Mouse (Mus musculus): Measurements from ENCODE around the gene Cmtm5.

The Cmtm5 gene

GRCm38 (mm10) chr14:54935904-54936830 lies at the start of gene Cmtm5:
TSS of gene Cmtm5 (plus strand) at chr14:54936261.
- DNase-seq (ENCODE audit: low spot score in 2 of 2), result peak; percentile 87 to 90

GRCm38 (mm10) chr14:54892200-54892599 lies 43.9 kb upstream of the Cmtm5 start, which contains the start of gene Pabpn1:
TSS of gene Pabpn1 (plus strand) at chr14:54892500.
- no peak for DNase-seq (ENCODE audit: low spot score in 2 of 2)

- peak; percentile 98 to 99 for DNase-seq (ENCODE audit: low spot score in 2 of 2)
These were observed 42.3 kb upstream of the Cmtm5 start for GRCm38 (mm10) chr14:54893651-54894181.

DNA sequence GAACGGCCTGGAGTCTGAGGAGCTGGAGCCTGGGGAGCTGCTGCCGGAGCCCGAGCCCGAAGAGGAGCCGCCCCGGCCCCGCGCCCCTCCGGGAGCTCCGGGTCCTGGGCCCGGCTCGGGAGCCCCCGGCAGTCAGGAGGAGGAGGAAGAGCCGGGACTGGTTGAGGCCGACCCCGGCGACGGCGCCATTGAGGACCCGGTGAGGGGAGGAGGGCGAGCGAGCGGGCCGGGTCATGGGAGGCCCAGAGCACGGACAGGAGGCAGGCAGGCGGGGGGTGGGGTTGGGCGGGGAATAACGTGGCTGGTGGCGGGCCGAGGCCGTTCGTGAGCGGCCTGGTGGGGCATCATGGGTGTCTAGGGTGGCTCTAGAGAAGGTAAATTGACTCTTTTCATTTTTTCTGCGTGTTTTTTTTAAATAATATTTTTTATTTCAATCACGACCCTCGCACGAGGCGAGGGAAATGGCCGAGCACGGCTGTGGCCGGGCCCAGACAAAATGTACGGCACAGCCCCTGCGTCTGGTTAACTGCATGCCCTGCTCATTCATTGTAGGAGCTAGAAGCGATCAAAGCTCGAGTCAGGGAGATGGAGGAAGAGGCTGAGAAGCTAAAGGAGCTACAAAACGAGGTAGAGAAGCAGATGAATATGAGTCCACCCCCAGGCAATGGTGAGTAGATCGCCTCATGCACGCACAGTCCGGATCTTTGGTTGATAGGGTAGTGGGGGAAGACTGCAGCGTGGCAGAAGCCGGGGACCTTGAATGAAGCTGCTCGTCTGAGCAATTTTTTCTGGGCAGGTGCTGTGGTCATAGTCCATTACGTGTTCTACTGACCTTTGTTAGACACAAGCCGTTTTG lies 41.5 kb upstream of the Cmtm5 start:
- peak; percentile 72 for DNase-seq (ENCODE audit: low spot score in 2 of 2)

DNA sequence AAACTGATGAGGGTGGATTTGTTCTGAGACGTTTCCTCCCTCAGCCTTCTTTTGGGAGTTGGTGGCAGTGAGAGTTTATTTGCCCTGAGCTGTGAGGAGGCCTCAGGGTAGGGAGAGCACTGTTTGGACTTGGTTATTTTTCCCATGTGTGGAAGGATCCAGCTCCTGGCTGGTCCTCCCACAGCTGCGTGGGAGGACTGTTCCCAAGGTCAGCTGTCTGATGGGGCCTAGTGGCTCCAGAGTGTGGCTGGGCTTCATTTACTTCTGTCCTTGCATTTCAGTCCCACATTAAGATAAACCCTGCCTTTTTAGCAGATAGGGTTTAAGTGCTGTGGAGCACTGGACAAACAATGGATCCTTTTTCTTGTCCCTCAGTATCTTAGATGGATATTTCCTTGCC lies 38.6 kb upstream of the Cmtm5 start:
- DNase-seq (ENCODE audit: low spot score in 2 of 2), result no peak

- peak; percentile 83 to 84 for DNase-seq (ENCODE audit: low spot score in 2 of 2)
These were observed 35.7 kb upstream of the Cmtm5 start for GRCm38 (mm10) chr14:54900383-54900782.

- no peak for DNase-seq (ENCODE audit: low spot score in 2 of 2)
These were observed 32.4 kb upstream of the Cmtm5 start for GRCm38 (mm10) chr14:54903641-54904040.

DNA sequence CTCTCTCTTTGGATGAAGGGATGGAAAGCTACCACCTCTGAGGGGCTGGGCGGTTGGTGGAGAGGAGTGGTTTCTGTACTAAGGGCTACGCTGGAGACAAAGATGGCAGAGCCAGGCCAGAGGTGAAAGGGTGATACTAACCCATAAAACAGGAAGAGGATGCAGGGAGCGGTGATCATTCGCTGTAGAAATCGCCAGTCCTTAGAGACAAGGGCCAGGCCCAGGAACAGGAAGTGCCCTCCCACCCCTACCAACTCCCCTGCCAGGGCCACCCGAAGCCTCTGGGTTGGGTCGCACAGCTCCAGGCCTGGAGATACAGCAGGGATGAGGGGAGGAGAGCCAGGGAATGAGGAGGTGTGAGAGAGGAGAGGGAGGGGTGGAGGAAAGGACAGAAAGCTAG lies 27.4 kb upstream of the Cmtm5 start:
- peak in 1 of 2 experiments; percentile 35 for DNase-seq (ENCODE audit: low spot score in 2 of 2)

DNA sequence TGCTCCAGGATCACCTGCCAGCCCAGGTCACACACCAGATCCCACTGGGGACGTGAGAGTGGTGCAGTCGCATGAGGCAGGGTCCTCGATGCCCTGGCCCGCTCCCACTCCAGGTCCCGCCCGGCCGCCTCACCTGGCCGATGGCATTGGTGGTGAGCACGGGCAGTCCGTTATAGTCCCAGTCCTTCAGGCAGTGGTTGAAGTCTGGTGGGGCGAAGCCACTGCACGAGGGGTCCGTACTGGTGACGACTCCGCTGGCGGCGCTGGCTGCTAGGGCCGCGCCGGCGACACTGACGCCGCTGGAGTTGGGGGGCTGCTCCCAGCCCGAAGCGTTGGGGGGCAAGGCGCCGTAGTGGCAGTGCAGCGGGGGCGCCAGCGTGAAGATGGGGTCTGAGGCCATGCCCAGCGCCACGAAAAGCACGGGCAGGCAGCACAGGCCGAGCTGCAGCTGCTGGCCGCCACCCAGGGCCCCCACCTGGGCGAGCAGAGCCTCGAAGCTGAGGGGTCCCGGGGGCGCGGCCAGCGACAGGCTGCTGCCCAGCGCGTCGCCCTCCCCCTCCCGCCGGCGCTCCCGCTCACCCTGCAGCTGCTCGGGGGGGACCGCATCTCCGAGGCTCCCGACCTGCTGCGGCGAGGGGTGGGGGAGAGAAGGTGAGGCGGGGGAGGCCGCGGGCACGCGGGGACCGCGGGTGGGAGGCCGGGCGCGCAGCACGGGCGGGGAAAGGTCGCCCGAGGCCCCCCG lies 23.8 kb upstream of the Cmtm5 start:
- DNase-seq (ENCODE audit: low spot score in 2 of 2), result peak; percentile 54 to 56

DNA sequence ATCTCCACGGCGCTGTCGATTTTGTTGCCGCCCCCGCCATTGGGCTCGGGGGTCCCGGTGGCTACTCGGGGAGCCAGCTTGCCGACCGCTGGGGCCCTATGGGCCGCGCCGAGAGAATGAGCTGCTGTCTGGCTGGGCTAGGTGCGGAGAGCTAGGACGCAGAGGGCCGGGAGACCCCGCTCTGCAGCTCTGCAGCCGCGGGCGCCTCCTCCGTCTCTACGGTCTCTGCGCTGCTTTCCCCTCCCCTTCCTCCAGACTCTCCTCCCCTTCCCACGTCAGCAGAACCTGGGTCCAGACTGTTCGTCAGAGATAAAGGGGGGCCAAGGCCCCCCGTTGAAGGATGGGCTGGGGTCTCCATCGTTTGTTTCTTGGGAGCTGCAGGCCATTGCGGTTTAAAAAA lies 23.2 kb upstream of the Cmtm5 start, which contains the start of gene Slc22a17:
Slc22a17 (minus strand) TSS at position 247 of the 400 bp plus-strand sequence.
- DNase-seq (ENCODE audit: low spot score in 2 of 2), result peak; percentile 91 to 93

DNA sequence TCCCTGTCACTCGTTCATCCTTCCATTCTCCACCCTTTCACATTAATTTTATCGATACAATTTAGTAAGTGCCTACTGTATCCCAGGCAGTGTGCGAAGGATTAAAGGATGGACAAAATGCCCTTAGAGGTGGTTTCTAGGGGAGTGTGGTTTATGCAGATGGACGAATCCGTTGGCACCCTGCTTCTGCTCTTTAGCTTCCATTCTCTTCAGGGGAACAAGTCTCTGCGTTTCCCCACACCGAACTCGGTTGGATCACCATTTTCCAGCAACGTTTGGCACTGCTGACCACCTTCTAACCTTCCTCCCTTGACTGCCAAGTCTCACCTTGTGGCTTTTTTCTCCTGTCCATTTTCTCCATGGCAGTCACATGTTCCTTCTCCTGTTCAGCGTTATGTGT lies 22.7 kb upstream of the Cmtm5 start:
- no peak for DNase-seq (ENCODE audit: low spot score in 2 of 2)

DNA sequence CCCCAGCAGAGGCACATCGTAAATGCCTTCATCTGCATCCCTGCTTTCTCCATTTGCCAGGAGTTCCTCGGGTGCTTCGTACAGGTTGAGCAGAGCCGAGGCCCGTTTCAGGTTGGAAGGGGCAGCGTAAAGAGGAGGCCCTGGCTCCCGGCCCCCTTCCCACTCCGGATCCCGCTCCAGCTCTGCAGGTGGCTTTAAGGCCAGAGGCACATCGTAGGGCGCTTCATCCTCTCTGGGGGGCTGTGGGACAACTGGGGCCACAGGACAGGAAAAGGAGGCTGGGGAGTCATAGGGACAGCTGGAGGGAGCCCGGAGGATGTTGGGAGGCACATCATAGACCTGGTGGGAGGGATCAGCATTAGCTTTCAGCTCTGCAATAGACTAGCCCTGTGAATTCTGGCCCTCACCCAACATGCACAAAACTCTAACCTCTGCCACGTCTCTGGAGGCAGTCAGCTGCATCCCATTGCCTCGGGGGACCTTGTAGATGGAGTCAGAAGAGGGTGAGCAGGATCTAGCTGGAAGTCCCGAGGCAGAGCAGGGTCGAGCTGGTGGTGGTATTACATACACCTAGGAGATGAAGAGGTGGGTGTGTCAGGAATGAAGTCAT lies 15.9 kb upstream of the Cmtm5 start:
- DNase-seq (ENCODE audit: low spot score in 2 of 2), result no peak

DNA sequence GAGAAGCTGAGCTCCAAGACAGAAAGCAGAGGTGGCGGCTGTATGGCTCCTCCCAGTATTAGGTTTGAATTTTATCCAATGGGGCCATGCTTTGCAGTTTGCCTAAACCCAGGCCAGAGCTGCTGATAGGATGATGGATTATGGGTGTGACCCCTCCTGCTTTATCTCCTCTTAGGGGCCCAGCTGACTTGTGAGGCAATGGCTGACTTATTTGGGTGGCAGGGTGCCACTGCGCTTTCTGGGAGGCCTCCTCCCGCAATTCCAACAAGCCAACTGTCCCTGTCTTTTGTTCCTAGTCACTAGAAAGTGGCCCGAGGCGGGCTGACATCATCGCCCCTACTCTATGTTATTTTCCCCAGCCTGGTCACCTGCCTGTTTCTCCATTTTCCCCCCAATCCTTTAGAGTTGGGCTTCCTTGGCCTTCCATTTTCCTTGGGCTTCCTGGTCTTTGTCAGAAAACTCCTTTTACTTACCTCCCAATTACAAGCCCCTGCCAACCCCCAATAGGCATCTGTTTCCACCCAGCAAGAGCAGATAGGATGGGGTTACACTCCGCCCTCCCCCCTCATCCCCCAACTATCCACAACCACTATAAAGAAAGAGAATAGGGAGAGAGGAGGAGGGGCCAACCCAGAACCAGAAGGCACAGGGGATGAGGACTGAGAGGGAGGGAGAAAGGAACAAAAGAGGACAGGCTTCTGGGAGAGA lies 11.3 kb upstream of the Cmtm5 start:
- peak in 1 of 2 experiments; percentile 42 for DNase-seq (ENCODE audit: low spot score in 2 of 2)

DNA sequence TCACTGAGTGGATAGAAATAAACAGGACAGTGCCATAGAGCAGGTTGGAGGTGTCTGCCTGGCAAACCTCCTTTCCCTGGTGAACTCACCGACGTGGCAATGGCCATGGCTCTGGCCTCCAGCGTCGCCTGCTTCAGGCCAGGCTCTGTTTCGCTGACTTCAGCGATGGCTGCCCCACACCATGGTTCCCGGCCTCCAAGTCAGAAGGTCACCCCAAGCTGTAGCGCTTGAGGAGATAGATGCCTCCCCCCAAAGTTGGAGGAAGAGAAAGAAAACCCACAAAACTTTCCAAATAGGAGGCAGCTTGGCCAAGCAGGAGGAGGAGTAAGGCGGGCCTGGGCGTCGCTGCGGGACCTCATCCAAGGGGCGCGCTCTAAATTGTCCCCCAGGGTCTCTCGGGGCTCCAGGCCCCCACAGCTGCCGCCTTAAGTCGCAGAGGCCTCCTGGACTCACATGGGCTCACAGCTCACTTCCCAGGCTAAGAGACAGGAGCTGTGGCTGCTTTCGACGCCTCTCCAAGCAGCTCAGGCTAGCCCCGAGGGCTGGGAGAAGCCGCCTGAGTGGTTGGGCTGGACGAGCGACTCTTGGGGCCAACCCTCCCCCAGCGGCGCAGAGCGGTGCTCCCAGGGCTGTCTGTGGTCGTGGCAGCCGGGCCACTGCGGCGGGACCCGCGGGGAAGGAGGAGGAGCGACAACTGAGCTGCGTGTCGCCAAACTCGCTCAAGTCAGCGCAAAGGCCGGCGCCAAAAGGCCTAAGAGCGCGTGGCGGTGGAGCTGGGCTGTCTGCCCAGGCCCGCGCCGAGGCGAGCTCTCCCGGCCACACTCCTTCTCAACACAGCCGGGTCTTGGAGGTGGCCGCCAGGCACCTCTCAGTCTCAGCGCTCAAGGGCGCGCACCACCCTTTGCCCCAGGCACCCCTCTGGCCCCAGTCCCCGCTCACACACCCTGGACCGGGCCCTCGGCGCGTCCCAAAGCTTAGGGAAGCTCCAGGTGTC lies 10.4 kb upstream of the Cmtm5 start, which contains the start of gene Efs:
Efs (minus strand) TSS at position 778 of the 994 bp plus-strand sequence.
- peak; percentile 65 to 71 for DNase-seq (ENCODE audit: low spot score in 2 of 2)

DNA sequence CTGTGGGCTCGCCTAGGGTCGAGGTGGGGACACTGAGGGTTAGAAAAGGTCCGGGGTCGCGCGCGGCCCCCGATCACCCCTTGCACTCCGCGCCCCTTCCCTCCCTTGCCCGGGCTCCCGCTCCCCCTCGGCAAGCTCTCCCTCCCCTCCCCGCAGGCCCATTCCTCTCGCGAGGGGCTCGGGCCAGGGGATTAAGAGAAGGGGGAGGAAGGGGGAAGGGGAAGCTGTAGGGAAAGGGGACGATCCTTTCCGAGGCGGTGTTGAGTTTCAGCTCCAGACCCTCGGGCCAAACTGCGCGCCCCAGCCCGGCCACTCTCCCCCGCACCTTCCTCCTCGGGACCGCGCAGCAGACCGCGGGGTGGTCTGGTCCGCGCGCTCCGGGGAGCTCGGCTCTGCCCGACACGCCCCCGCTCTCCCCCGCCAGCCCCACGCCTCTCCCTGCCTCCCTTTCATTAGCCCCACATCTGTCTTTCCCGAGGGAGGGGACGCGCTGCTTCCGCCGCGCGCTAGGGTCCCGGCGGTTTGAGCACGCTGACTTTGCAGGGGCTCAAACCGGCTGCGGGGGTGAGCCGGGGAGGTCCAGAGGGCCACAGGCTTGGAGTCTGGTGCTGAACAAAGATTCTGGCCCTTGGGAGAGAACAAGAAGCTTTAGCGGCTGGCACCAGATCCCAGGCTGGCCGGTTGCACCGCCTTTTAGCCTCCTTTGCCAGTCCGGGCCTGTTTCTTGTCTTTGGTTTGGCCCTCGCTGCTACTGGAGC lies 9.5 kb upstream of the Cmtm5 start:
- DNase-seq (ENCODE audit: low spot score in 2 of 2), result peak; percentile 73 to 74

DNA sequence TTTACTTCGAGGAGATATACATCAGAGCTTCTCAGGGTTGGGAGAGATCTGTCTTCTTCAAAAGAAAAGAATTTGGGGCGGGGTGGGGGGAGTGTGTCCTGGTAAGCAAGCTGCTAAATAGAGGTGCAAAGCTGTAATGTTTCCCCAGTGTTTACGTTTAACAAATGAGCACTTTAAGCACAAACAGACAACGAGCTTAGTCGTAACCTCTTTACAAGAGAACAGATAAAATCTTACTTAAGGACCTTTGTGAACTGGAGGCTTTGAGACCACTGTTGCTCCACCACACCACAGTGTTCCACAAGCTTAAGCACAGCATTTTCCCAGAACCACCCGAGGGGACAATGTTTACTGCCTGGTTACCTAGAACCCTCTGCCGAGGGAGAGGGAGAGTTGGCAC lies 8.8 kb upstream of the Cmtm5 start:
- DNase-seq (ENCODE audit: low spot score in 2 of 2), result no peak

- DNase-seq (ENCODE audit: low spot score in 2 of 2), result no peak
These were observed 6.3 kb upstream of the Cmtm5 start for GRCm38 (mm10) chr14:54929801-54930200.

GRCm38 (mm10) chr14:54930431-54930830 lies 5.6 kb upstream of the Cmtm5 start:
- DNase-seq (ENCODE audit: low spot score in 2 of 2), result peak in 1 of 2 experiments; percentile 38

Data from right cerebral cortex, postnatal 10 days (tissue).